Mouse (Mus musculus): ENCODE data around the gene Anp32e.
"Not testable (repeated sequence)": the region's sequence is repeated elsewhere in the genome, so short reads cannot be mapped to it uniquely, and the experiment has no call there.

Gene Anp32e

DNA sequence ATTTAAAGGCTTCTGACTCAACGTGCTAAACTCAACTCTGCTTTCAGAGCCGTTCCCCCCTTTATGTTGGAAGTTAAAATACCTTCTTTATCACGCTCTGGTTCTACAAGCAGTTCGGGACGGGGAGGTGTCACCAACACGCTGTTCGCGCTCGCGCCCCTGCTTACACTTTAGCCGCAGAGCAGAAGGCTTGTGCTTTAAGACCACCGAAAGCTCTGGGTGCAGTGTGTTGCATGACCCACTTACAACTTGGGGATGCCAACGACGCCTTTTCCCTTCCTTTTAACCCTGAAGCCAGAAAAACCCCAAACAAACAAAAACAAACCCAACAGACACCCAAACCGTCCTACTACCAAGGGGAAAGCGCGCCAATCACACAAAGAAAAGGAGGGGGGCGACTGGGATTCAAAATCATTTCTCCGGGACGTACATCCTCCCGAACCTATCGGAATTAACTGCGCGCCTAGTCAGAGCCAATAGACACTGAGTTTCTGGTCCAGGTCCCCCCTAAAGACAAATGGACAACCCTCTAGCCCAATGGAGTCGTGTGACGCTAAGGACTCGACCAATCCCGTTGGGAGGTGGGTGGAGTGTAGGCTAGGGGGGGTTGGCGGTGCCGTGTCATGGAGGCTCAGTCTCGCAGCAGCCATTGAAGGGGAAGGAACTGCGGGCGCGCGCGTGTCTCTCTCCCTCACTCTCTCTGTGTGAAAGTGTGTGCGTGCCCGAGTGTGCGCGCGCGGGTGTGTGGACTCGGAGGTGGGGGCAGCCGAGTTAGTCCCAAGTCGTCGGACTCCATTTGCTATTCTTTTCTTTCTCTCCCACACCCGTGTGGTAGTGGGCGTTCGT, at the start of gene Anp32e:
Anp32e (plus strand) TSS at position 589 of the 846 bp plus-strand sequence.
- peak; percentile 94 for DNase-seq (ENCODE audit: extremely low read depth, insufficient read length, low spot score)

DNA sequence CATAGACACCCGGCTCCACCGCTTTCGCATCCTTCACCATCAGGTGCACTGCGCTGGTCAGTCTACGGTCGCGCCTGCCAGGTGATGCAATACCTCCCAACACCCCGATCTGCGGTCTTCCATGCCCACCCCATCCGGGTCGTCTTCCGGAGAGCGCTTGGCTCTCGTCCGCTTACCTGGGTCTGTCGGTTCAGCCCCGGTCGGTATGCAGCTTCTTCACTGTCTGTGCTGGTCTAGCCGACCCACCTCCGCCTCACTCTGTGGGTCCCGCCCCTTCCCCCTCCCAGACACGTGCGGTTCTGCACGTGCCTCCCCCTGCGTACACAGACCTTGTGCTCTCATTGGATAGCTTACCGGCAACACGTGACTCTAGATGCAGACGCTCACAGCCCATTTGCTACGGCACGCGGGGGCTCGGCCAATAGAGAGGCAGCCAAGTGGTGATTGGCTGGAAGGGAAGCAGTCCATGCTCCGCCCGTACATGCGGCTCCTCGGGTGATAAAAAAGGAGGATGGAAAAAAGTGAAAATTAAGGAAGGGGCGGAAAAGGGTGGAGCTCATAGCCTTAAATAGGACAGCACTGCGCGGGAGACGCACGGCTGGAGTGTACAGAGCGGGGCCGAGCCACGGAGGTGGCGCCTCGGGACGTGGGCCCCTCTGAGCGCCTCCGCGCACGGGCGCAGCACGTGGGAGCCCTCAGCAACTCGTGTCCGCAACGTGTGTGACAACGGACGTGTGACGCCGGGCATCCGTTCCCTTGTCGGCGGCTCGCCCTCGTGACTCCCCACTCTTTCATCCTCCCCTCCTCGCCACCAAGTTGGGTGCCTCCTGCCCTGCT, 46.8 kb upstream of the Anp32e start, which contains the start of gene Ciart:
Ciart (minus strand) TSS at position 273 of the 837 bp plus-strand sequence.
- peak; percentile 92 for DNase-seq (ENCODE audit: extremely low read depth, insufficient read length, low spot score)

DNA sequence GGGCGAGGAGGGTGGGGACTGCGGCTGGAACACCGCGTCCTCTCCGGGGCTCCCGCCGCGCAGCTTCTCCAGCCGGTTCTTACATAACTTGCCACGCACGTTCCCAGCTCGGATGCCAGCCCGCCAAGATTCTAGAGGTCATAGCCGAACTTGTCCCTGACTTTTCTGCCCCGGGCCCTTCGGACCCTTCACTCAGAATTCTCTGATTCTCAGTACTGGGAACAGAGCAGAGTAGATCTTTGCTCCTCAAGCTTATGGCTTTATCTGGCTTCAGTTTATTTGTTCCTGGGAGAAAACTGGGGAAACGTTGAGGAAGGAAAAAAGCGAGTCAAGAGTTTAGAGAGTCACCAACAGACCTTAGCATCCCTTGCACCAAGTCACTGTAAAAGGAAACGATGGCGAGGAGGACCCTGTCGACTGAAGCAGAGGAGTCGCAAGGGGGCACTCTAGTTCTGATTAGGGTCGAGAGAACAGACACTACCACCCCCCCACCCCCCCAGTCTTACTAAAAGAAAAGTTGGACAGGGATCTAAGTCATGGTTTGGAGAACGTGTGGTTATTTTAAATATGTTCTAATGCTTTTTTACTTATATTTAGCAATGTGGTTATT, 46.1 kb upstream of the Anp32e start:
- no peak for DNase-seq (ENCODE audit: extremely low read depth, insufficient read length, low spot score)

DNA sequence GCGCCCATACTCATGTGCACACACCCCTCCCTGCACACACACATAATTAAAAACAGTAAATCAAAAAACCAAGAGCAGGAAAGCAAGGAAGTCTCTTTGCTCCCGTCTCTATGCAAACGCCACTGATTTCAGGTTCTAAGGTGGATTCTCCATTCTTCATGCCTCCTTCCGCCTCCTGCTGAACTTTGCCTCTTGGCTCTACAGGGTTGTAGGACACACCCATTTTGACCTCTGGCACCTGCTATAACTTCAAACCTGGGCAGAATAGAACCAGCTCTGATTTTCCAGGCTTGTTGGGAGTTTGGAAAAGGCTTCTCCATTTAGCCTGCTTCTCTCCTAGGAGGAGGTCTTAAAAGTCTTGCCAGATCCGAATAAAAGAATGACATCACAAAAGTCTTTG, 44.6 kb upstream of the Anp32e start:
- DNase-seq (ENCODE audit: extremely low read depth, insufficient read length, low spot score) = no peak

DNA sequence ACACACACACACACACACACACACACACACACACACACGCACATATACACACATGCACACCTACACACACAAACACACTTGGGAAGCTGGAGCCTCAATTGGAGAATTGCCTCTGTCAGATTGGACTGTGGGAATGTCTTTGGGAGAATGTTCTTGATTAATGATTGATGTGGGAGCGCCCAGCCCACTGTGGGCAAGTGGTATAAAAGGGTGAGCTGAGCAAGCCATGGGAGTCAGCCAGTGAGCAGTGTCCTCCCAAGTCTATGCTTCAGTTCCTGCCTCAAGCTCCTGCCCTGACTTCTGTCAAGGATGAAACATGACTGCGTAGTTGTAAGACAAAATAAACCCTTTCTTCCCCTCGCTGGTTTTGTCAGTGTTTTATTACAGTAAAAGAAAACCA, 41.5 kb upstream of the Anp32e start:
- DNase-seq (ENCODE audit: extremely low read depth, insufficient read length, low spot score) = no peak

DNA sequence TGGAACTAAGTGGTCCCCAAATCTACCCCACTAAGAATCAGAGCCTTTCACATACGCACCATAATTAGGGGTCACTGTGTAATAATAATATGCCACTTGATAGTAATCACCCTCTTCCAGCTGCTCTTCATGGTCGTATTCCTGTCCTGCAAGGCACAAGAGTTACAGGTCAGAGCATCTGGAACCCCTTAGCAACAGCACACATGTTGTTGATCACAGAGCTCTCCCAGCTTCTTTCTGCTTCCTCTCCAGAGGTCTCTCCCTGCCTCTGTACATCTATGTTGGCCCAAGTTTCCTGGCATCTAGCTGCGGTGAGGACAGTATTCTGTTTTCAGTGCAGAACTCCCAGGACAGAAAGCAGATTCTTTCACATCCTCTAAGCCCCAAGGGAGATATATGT, 39.4 kb upstream of the Anp32e start:
- DNase-seq (ENCODE audit: extremely low read depth, insufficient read length, low spot score) = no peak

DNA sequence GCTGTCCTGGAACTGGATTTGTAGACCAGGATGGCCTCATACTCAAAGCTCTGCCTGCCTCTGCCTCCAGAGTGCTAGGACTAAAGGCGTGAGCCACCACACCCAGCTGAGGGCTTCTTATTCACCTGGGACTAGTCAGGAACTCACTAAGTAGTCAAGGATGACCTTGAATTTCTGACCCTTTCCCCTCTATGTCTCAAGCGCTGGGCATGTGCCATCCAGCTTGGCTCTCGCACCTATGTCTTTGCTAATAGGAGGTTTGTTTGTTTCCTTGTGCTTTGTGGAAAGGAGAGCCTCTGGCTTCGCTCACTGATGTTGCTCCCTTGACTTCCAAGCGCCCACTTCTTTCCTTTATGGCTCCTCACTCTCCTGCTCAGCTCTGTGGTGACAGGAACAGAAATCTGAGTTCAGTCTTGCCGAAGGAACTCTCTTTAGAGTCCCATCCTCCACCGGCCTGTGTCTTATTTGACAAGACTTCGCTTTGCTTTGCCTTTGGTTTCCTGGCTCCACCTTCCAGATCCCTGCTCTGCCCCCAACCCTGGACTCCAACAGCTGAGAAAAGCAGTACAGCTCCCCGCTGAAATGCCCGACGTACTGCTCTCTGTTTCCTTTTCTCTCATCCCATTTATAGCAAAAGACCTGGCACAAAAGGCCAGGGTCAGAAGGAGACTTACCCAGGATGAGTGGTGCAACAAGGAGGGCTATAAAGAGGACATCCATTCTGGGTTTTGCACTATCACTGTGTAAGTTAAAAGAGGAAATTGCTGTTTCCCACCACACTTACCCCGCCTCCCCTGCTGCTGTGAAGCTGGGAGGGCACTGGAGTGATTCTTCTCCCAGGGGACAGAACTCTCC, 37.6 kb upstream of the Anp32e start, which contains the start of gene BC028528:
BC028528 (minus strand) TSS at position 795 of the 855 bp plus-strand sequence.
- peak; percentile 43 for DNase-seq (ENCODE audit: extremely low read depth, insufficient read length, low spot score)

DNA sequence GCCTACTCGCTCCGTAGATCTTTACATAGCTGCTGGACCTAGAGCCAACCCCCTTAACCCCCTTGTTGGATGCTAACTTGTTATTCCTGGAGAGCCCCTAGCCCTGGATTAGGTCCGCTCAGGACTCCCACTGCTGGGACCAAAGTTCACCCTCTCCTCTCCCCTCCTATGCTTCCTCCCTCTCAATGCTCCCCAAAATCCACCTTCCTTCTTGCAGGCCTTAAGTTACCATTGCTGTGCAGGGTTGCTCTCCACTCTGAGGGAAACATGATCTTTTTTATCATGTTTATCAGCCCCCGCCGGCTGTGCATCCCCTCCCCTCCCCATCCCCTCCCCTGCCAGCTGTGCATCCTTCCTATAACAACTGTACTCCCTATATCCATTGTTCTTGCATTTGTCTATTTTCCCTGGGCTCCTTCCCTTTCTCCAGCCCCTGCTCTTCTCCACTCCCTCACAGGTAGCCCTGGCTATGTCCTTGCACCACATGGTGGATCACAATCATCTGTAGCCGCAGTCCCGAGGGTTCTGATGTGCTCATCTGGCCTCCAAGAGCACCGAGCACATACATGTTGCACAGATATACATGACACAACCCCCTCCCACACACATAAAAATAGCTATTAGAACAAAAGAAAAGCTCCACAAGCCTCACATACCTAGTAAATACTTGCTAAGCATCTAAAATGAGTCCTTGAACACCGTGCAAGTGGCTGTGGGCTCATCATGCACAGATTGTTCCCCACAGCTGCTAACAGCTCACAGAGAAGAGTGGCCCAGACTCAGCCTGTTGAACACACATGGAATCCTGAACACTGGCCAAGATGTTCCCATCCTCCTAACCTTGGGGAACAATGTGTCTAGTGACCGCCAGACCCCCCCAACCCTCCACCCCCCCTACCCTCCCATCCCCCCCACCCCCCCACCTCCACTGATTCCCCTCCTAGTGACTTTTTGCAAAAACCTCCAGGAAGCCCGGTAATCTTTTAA, 36.7 kb upstream of the Anp32e start:
- DNase-seq (ENCODE audit: extremely low read depth, insufficient read length, low spot score) = no peak

DNA sequence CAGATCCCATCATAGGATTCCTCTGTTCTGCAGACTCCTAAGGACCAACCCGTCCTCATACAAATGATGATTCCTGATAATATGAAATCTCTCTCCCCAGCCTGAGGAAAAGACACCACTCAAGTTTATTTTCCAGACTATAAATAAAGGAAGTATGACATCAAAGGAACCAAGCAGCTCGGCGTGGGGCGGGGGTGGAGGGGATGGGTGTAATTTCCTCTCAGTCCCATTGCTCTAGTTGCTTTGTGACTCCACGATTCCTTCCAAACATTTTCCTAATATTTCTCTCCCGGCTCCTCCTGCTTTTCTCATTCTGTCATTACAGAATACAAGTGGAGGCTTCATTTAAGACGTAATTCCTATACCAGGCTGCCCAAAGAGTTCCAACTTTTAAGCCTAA, 35.9 kb upstream of the Anp32e start:
- no peak for DNase-seq (ENCODE audit: extremely low read depth, insufficient read length, low spot score)

DNA sequence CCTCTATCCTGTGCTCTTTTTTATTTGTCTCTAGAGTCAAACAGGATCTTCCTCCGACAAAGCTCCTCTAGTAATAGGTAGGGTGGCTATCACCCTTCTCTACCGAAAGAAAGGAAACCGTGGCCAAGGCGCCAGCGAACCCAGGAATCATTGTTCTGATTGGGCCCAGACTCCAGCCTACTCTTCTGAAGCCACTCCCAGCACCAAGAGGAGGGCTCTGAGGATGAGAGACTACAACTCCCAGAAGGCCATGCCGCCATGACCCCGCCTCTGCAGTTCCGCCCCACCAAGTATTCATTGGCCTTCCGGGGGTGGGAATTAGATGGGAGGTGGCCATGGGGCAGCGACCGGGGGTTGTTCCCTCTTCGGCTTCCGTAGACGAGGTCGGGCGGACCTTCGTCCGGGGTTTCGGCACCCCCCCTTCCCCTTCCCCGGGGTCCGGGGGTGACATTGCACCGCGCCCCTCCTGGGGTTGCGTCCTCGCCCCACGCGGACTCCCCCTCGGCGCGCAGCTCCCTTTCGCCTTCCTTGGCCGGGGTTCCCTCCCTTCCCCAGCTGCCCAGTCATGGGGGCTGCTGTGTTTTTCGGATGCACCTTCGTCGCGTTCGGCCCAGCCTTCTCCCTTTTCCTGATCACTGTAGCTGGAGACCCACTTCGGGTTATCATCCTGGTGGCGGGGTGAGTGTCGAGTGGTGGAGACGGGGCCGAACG, 35.3 kb upstream of the Anp32e start, which contains the start of gene Aph1a:
Aph1a (plus strand) TSS at position 364 of the 711 bp plus-strand sequence.
- DNase-seq (ENCODE audit: extremely low read depth, insufficient read length, low spot score) = peak; percentile 92

DNA sequence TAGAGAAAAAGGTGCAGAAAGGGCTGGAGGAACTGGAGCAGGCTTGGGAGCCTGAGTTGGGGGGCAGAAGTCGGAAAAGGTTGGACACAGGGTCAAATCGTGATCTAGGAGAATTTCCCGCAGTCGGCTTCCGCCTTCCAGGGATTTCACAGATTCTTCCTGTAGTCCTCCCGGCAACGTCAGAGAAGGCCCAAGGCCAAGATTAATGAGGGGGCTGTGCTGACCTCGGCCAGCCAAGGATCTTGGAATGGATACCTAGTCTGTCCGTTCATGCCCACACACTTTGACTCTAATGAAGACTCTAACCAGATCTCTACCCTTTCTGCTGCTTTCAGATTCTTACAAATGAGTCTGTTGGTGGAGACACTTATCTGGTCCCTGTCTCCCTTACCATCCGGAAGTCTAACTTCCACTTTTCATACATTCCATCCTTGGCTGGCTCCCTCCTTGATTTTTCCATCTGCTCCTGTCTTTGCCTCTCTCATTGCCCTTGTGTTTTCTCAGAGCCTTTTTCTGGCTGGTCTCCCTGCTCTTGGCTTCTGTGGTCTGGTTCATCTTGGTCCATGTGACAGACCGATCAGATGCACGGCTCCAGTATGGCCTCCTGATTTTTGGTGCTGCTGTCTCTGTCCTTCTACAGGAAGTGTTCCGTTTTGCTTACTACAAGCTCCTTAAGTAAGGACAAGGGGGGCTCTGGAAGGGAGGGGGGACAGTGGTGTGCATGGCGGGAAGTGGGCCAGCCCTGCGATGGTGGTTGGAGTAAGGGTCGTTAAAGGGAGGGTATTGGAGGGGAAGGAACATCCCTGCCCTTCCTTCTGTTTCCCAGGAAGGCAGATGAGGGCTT, 34.5 kb upstream of the Anp32e start:
- peak; percentile 59 for DNase-seq (ENCODE audit: extremely low read depth, insufficient read length, low spot score)

DNA sequence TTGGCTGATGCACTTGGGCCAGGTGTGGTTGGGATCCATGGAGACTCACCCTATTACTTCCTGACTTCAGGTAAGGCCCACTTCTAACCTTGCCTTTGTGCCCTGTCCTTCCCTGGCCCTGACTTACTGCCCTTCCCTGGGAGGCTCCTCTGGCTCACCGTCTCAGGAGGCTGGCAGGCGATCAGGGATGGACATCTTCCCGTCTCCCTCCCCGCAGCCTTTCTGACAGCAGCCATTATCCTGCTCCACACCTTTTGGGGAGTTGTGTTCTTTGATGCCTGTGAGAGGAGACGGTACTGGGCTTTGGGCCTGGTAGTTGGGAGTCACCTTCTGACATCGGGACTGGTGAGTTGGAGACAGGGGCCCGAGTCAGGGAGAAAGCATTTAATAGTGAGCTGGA, 33.5 kb upstream of the Anp32e start:
- not testable (repeated sequence) for DNase-seq (ENCODE audit: extremely low read depth, insufficient read length, low spot score)

DNA sequence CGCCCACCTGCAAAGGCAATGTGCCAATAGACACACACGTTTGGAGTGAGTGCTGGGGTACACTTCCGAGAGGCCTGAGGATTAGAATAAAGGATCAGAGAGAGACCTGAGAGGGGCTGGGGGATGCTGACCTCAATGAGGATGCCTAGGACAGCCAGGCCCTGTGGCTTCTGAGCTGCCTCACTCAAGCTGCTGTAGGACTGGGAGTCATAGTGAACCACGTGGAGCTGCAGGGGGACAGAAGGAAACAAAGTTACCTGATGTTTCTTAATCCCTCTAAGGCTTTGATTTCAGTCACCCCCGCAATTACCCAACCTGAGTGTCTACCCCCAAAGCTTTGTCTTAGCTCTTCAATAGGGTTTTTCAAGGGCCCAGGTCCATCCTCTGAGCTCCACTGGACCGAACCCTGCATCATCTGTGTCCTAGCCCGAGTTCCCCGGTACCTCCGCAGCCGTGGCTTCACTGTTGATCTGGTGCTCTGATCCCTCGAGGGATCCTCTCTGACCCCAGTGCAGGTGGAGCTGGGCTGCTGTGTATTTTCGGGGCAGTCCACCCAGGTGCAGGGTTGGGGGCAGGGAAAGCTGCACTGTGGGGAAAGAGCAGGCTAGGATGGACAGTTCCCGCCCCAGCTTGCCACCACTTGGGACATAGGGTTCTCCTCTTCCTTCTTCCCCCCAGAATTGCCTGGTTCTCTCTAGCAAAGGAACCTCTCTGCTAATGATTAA, 29.1 kb upstream of the Anp32e start:
- no peak for DNase-seq (ENCODE audit: extremely low read depth, insufficient read length, low spot score)

DNA sequence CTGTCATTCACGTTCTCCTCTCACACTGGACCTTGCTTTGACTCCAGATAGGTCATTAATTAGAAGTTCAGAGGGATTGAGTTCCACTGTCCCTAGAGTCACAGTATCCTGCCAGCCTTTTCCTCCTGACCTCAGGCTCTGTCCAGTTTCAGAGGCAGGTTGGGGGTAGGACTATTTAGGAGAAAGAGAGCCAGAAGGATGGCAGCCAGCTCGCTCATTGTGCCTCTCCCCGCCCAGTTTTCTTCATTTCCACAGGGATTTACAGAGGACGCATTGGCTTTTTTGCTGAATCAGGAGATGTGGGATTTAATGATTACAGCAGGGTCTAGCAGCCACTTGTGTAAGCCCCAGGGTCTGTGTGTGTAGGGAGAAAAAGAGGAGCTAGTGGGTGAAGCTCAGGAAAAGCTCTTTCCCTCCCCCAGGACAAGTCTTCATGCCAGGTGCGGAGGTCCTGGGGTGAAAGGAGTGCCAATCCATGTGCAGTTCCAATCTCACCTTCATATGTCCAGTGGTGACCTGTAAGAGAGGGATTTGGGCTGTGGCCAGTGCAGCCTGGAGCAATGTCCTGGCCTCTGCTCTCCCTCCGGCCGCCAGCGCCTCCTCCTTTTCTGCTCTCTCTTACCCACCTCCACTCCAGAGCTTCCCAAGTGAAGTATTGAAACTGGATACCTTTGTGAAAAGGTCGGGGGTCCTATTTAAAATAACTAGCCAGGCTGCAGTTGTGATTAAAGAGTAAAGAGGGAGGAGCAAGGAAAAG, 27.3 kb upstream of the Anp32e start:
- no peak for DNase-seq (ENCODE audit: extremely low read depth, insufficient read length, low spot score)

DNA sequence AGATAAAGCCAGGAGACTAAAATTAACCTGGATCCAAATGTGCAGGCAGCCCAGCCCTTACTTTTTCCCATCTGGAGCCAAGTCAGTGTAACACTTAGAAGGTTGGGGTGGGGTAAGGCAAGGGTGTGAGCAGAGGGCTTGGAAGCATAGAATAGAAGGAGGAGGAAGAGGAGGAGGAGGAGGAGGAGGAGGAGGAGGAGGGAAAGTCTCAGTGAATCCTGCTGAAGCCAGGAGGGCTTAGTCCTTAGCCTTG, 26.7 kb upstream of the Anp32e start:
- DNase-seq (ENCODE audit: extremely low read depth, insufficient read length, low spot score) = no peak

DNA sequence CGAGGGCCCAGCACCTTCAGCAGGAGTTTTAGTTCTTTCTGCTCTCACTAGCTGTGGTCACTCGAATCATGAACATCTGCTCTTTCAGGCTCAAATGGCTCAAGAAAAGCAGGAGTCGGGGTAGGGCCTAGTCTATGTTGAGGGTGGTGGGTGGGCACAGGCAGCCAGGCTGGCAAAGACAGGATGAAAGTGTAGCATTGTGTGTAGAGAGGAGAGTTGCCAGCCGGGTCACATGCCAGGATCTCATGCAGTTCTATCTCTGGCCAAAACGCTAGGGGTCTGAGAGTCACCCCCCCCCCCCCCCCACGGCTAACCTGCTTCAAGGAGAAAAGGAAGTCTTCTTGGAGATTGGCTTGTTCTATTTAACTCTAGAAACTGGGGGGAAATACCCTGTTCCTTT, 26.4 kb upstream of the Anp32e start:
- DNase-seq (ENCODE audit: extremely low read depth, insufficient read length, low spot score) = no peak

All from 3134 (cell line).